Mouse (Mus musculus) heart, embryonic 14.5 days (tissue): ENCODE data around the gene Adamts2. TPM values are rescaled to one million over a fixed set of nuclear protein-coding genes. Genes with fewer than 3 reads are reported as not detected.

ENCODE experiments used
- ATAC-seq: fragments of 200-750 bp; cut with Nextera tagmentation; 2 replicates; pipeline ENCODE4 v1.8.0; 2017; ENCODE audit warnings: low read depth, moderate TSS enrichment; ENCODE audit not compliant: insufficient number of reproducible peaks, insufficient read depth, low FRiP score
- H3K27ac ChIP-seq, 2 experiments: fragments of 200-500 bp in 1 of 2; fragments of 300-500 bp in 1 of 2; sonication (generic) in 1 of 2; replicated peaks in 1 of 2; 2 replicates each; pipeline ENCODE4 v1.5.1; 2012 to 2014; ENCODE audit warnings: low read depth in 2 of 2, low read length in 2 of 2, control low read depth in 1 of 2, mild to moderate bottlenecking in 1 of 2, mixed read lengths in 1 of 2; ENCODE audit not compliant: control insufficient read depth in 1 of 2, insufficient read depth in 1 of 2
- H3K27me3 ChIP-seq: fragments of 300-500 bp; sonication (generic); 2 replicates; pipeline ENCODE4 v1.6.1; 2014; ENCODE audit warnings: mild to moderate bottlenecking, low read length, control low read depth; ENCODE audit not compliant: control insufficient read depth, insufficient read depth
- H3K36me3 ChIP-seq: fragments of 300-500 bp; sonication (generic); 2 replicates; pipeline ENCODE4 v1.6.1; 2014; ENCODE audit warnings: mild to moderate bottlenecking, control low read depth, low read length, mixed read lengths; ENCODE audit not compliant: control insufficient read depth, insufficient read depth
- H3K4me1 ChIP-seq, 2 experiments: fragments of 200-500 bp in 1 of 2; fragments of 300-500 bp in 1 of 2; sonication (generic) in 1 of 2; 2 replicates each; pipeline ENCODE4 v1.6.1; 2012 to 2014; ENCODE audit warnings: low read length in 2 of 2, control low read depth in 1 of 2, mixed read lengths in 1 of 2; ENCODE audit not compliant: control insufficient read depth in 2 of 2, insufficient read depth in 2 of 2
- H3K4me2 ChIP-seq: fragments of 300-500 bp; sonication (generic); 2 replicates; pipeline ENCODE4 v1.6.1; 2014; ENCODE audit warnings: mild to moderate bottlenecking, low read length
- H3K4me3 ChIP-seq, 2 experiments: fragments of 200-500 bp in 1 of 2; fragments of 300-500 bp in 1 of 2; sonication (generic) in 1 of 2; 2 replicates each; pipeline ENCODE4 v1.5.1; 2012 to 2014; ENCODE audit warnings: low read length in 2 of 2, mild to moderate bottlenecking in 2 of 2, control low read depth in 1 of 2, low read depth in 1 of 2, moderate library complexity in 1 of 2; ENCODE audit not compliant: control insufficient read depth in 1 of 2, insufficient read depth in 1 of 2
- H3K9ac ChIP-seq: fragments of 300-500 bp; sonication (generic); 2 replicates; pipeline ENCODE4 v1.6.1; 2014; ENCODE audit warnings: mild to moderate bottlenecking, low read length
- H3K9me3 ChIP-seq: fragments of 300-500 bp; sonication (generic); 2 replicates; pipeline ENCODE4 v1.6.1; 2016; ENCODE audit warnings: low read length, control low read depth; ENCODE audit not compliant: control insufficient read depth
- WGBS: fragments of 180-500 bp; shearing (Covaris S2); extraction: QIAGEN DNeasy Blood & Tissue Kit; methylation state at CpG from one replicate; pipeline ENCODE4 v1.1.7; 2014; 5-methylcytosine and 5-hydroxymethylcytosine counted together
- polyA plus RNA-seq: library from polyadenylated mRNA; unstranded; fragments of >200 nt; fragmentation: Nextera tagmentation; extraction: Ambion mirVana; gene quantifications from 2 replicates; pipeline ENCODE4 v1.2.1, GENCODE M21; 2014

Adamts2 gene
- polyA plus RNA-seq, 1 experiment from 2014 or later = 8.0 TPM

- H3K9me3 ChIP-seq = 0 out of 2 replicates have a peak, but pooled peaks cover 4% of the 10 kb centered on the region
- no peak overlapping the region for H3K4me2 ChIP-seq
- 6% methylated on average over 3 of the region's 3 CpGs for WGBS
- H3K4me1 ChIP-seq = peaks cover 3 to 11% of the 10 kb centered on the region in 2 experiments; a peak in 2 of 4 replicates
- H3K27ac ChIP-seq = no peak overlapping the region
- no peaks in the 10 kb centered on the region for H3K27me3 ChIP-seq
- H3K9ac ChIP-seq = no peak overlapping the region
- H3K4me3 ChIP-seq = no peak overlapping the region
- H3K36me3 ChIP-seq = no peaks in the 10 kb centered on the region
- no peak for ATAC-seq
These were observed 131.3 kb downstream of the Adamts2 start for GRCm38 (mm10) chr11:50733146-50733545.

GRCm38 (mm10) chr11:50734129-50734528 lies 132.2 kb downstream of the Adamts2 start:
- no peak overlapping the region for H3K27ac ChIP-seq
- H3K4me2 ChIP-seq = no peak overlapping the region
- H3K9ac ChIP-seq = no peak overlapping the region
- no peak overlapping the region for H3K4me3 ChIP-seq
- no peaks in the 10 kb centered on the region for H3K27me3 ChIP-seq
- H3K9me3 ChIP-seq = 0 out of 2 replicates have a peak, but pooled peaks cover 4% of the 10 kb centered on the region
- 71% methylated on average over 4 of the region's 4 CpGs for WGBS
- no peak for ATAC-seq
- H3K4me1 ChIP-seq = peaks cover 4 to 11% of the 10 kb centered on the region in 2 experiments; a peak in 2 of 4 replicates
- H3K36me3 ChIP-seq = no peaks in the 10 kb centered on the region

GRCm38 (mm10) chr11:50736548-50736947 lies 134.7 kb downstream of the Adamts2 start:
- no peaks in the 10 kb centered on the region for H3K36me3 ChIP-seq
- no peak overlapping the region for H3K4me3 ChIP-seq
- WGBS = 95% methylated on average over 1 of the region's 1 CpGs
- ATAC-seq = no peak
- H3K4me2 ChIP-seq = no peak overlapping the region
- peaks cover 11 to 16% of the 10 kb centered on the region in 2 experiments for H3K4me1 ChIP-seq
- H3K9me3 ChIP-seq = 0 out of 2 replicates have a peak, but pooled peaks cover 4% of the 10 kb centered on the region
- H3K27me3 ChIP-seq = peaks cover 4% of the 10 kb centered on the region; the same call in 1 of the 2 replicates
- H3K27ac ChIP-seq = no peak overlapping the region
- no peak overlapping the region for H3K9ac ChIP-seq

GRCm38 (mm10) chr11:50738436-50738835 lies 136.6 kb downstream of the Adamts2 start:
- no peaks in the 10 kb centered on the region for H3K36me3 ChIP-seq
- WGBS = 62% methylated on average over 1 of the region's 1 CpGs
- peaks cover 5 to 8% of the 10 kb centered on the region in 2 experiments for H3K4me1 ChIP-seq
- H3K9ac ChIP-seq = no peak overlapping the region
- H3K27ac ChIP-seq = no peak overlapping the region
- no peak overlapping the region for H3K4me3 ChIP-seq
- 0 out of 2 replicates have a peak, but pooled peaks cover 4% of the 10 kb centered on the region for H3K9me3 ChIP-seq
- no peak overlapping the region for H3K4me2 ChIP-seq
- peaks cover 4% of the 10 kb centered on the region; the same call in 1 of the 2 replicates for H3K27me3 ChIP-seq
- ATAC-seq = no peak

GRCm38 (mm10) chr11:50739453-50739852 lies 137.6 kb downstream of the Adamts2 start:
- Histone ChIP-seq H3K9me3 (0 out of 2 replicates have a peak, but pooled peaks cover 4% of the 10 kb centered on the region), H3K27ac (no peak overlapping the region), H3K4me1 (peaks cover 5 to 8% of the 10 kb centered on the region in 2 experiments), H3K4me2 (no peak overlapping the region), H3K4me3 (no peak overlapping the region), H3K36me3 (no peaks in the 10 kb centered on the region), H3K27me3 (peaks cover 4% of the 10 kb centered on the region; the same call in 1 of the 2 replicates), H3K9ac (no peak overlapping the region)
- no peak for ATAC-seq
- WGBS = 6% methylated on average over 10 of the region's 10 CpGs

- Histone ChIP-seq H3K4me1 (peaks cover 5 to 13% of the 10 kb centered on the region in 2 experiments), H3K4me3 (no peak overlapping the region), H3K27ac (no peak overlapping the region), H3K36me3 (no peaks in the 10 kb centered on the region), H3K4me2 (no peak overlapping the region), H3K9ac (no peak overlapping the region), H3K27me3 (peaks cover 4% of the 10 kb centered on the region; the same call in 1 of the 2 replicates), H3K9me3 (0 out of 2 replicates have a peak, but pooled peaks cover 4% of the 10 kb centered on the region)
- ATAC-seq = no peak
- 70% methylated on average over 1 of the region's 1 CpGs for WGBS
These were observed 140.3 kb downstream of the Adamts2 start for GRCm38 (mm10) chr11:50742146-50742545.

GRCm38 (mm10) chr11:50744971-50745370 lies 143.1 kb downstream of the Adamts2 start:
- Histone ChIP-seq H3K27ac (no peak overlapping the region), H3K27me3 (peaks cover 4% of the 10 kb centered on the region; the same call in 1 of the 2 replicates), H3K9ac (no peak overlapping the region), H3K9me3 (no peaks in the 10 kb centered on the region), H3K4me2 (no peak overlapping the region), H3K4me1 (peaks cover 0 to 5% of the 10 kb centered on the region in 2 experiments; a peak in 1 of 4 replicates), H3K4me3 (no peak overlapping the region), H3K36me3 (no peaks in the 10 kb centered on the region)
- ATAC-seq = no peak
- 68% methylated on average over 6 of the region's 6 CpGs for WGBS

- H3K4me2 ChIP-seq = no peak overlapping the region
- 0 out of 4 replicates have a peak, but pooled peaks cover 0 to 5% of the 10 kb centered on the region in 2 experiments for H3K4me1 ChIP-seq
- H3K4me3 ChIP-seq = no peak overlapping the region
- H3K27ac ChIP-seq = no peak overlapping the region
- no peak; the same call in 1 of the 2 replicates for ATAC-seq
- H3K27me3 ChIP-seq = no peaks in the 10 kb centered on the region
- H3K9me3 ChIP-seq = no peaks in the 10 kb centered on the region
- 8% methylated on average over 2 of the region's 2 CpGs for WGBS
- H3K9ac ChIP-seq = no peak overlapping the region
- no peaks in the 10 kb centered on the region for H3K36me3 ChIP-seq
These were observed 144.6 kb downstream of the Adamts2 start for GRCm38 (mm10) chr11:50746508-50746907.
